Comparison of ENCODE assay signal across 12 mouse cellular contexts in the genomic region with DNA sequence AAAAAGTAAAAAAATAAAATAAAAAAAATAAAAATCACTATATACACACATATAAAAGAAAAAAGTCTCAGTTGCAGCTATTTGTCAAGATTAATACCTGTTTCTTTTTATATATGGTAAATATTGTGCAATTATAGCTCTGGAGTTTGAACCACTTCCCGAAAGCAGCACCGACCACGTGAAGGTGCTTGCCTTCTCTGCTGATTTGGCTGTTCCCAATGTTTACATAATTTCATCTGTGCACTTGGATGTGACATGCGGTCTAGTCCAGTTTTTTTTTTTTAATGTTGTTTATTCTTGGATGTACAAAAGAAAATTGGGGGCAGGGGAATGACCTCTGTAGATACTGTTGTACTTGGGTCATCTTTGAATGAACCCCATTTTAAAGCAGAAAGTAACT. TPM values are rescaled to one million over a fixed set of nuclear protein-coding genes. Genes with fewer than 3 reads are reported as not detected.
DNase-seq lines count a peak whose midpoint lies in the region; ATAC-seq and TF ChIP-seq lines count a peak whose summit lies in the region.
"Had no signal": no experiment of that assay in that cellular context is flagged by ENCODE, and none has a peak within 500 bp of the region (broad histone marks: within the 10 kb centered on the region; RNA-seq: fewer than 3 reads in every experiment).

No protein-coding gene starts in this region.

- DNase-seq in liver, result no peak
- no peak for DNase-seq in forebrain, postnatal 0 days
- no peak for DNase-seq in hindbrain, postnatal 0 days (ENCODE audit: low spot score)
- no peak for DNase-seq in midbrain, postnatal 0 days (ENCODE audit: low spot score)
- DNase-seq in thymus, postnatal 25 days, result no peak
- DNase-seq: cerebellum, adult 8-10 months; kidney, postnatal 14 days had no signal

- H3K4me2 ChIP-seq in liver, embryonic 12.5 days, result peak overlapping the region; percentile 71; the same call in 1 of the 2 replicates
- H3K4me2 ChIP-seq in forebrain, postnatal 0 days (ENCODE audit: low read depth), result peak overlapping the region; percentile 96
- peak overlapping the region; percentile 90 for H3K4me2 ChIP-seq in hindbrain, postnatal 0 days (ENCODE audit: low read depth, low read length)
- H3K4me2 ChIP-seq in midbrain, postnatal 0 days (ENCODE audit: low read depth, low read length, poor library complexity, severe bottlenecking), result peak overlapping the region; percentile 95

- H3K9ac ChIP-seq in liver, embryonic 12.5 days, result no peak overlapping the region
- H3K9ac ChIP-seq in forebrain, postnatal 0 days, result no peak overlapping the region
- H3K9ac ChIP-seq in hindbrain, postnatal 0 days (replicated peaks; ENCODE audit: low read length), result peak overlapping the region; percentile 33; the same call in 1 of the 2 replicates
- H3K9ac ChIP-seq in midbrain, postnatal 0 days (replicated peaks; ENCODE audit: low read length, poor library complexity, severe bottlenecking), result no peak overlapping the region

- no peak for ATAC-seq in liver, embryonic 12.5 days
- ATAC-seq in forebrain, postnatal 0 days, result no peak
- ATAC-seq in hindbrain, postnatal 0 days, result no peak
- ATAC-seq in midbrain, postnatal 0 days (ENCODE audit: low FRiP score), result no peak
- ATAC-seq in frontal cortex, adult (ENCODE audit: low TSS enrichment), result no peak

- no peaks in the 10 kb centered on the region for H3K9me3 ChIP-seq in liver, embryonic 12.5 days (replicated peaks)
- H3K9me3 ChIP-seq in forebrain, postnatal 0 days (ENCODE audit: low read length), result no peaks in the 10 kb centered on the region
- H3K9me3 ChIP-seq in hindbrain, postnatal 0 days (ENCODE audit: low read length), result no peaks in the 10 kb centered on the region
- no peaks in the 10 kb centered on the region for H3K9me3 ChIP-seq in midbrain, postnatal 0 days (ENCODE audit: low read length)
- H3K9me3 ChIP-seq: heart, embryonic 13.5 days; lung, embryonic 15.5 days; stomach, embryonic 15.5 days had no signal

- H3K4me1 ChIP-seq in liver, embryonic 12.5 days, result peaks cover 19% of the 10 kb centered on the region
- peaks cover 5% of the 10 kb centered on the region for H3K4me1 ChIP-seq in forebrain, postnatal 0 days (ENCODE audit: insufficient read depth)
- H3K4me1 ChIP-seq in hindbrain, postnatal 0 days (ENCODE audit: insufficient read depth, low read length), result peaks cover 25% of the 10 kb centered on the region
- H3K4me1 ChIP-seq in midbrain, postnatal 0 days (ENCODE audit: insufficient read depth, low read length), result peaks cover 9% of the 10 kb centered on the region; the same call in 1 of the 2 replicates

- 33% methylated on average over 4 of the region's 4 CpGs for WGBS in liver, embryonic 12.5 days (ENCODE audit: insufficient replicate concordance)
- 45% methylated on average over 4 of the region's 4 CpGs for WGBS in forebrain, postnatal 0 days
- 39% methylated on average over 4 of the region's 4 CpGs for WGBS in hindbrain, postnatal 0 days
- 37% methylated on average over 4 of the region's 4 CpGs for WGBS in midbrain, postnatal 0 days

- H3K4me3 ChIP-seq in liver, embryonic 12.5 days, result no peak overlapping the region
- H3K4me3 ChIP-seq in forebrain, postnatal 0 days (ENCODE audit: low read depth, low read length), result peak overlapping the region; percentile 82
- H3K4me3 ChIP-seq in hindbrain, postnatal 0 days (ENCODE audit: low read length), result peak overlapping the region; percentile 78
- peak overlapping the region; percentile 98; the same call in 1 of the 2 replicates for H3K4me3 ChIP-seq in midbrain, postnatal 0 days (ENCODE audit: low read depth, low read length)

- no peaks in the 10 kb centered on the region for H3K36me3 ChIP-seq in liver, embryonic 12.5 days
- H3K36me3 ChIP-seq in forebrain, postnatal 0 days (ENCODE audit: insufficient read depth), result no peaks in the 10 kb centered on the region; the same call in 1 of the 2 replicates
- H3K36me3 ChIP-seq in hindbrain, postnatal 0 days (ENCODE audit: insufficient read depth, low read length), result no peaks in the 10 kb centered on the region
- H3K36me3 ChIP-seq in midbrain, postnatal 0 days (ENCODE audit: insufficient read depth, low read length), result no peaks in the 10 kb centered on the region
- H3K36me3 ChIP-seq: heart, embryonic 13.5 days; lung, embryonic 15.5 days; stomach, embryonic 15.5 days had no signal

- TF ChIP-seq CTCF in forebrain, postnatal 0 days (IDR thresholded peaks at IDR 0.05; ENCODE audit: low read depth), result no peak
- TF ChIP-seq CTCF in hindbrain, postnatal 0 days (IDR thresholded peaks at IDR 0.05; ENCODE audit: low read depth), result no peak
- no peak for TF ChIP-seq CTCF in midbrain, postnatal 0 days (IDR thresholded peaks at IDR 0.05)

- peaks cover 98% of the 10 kb centered on the region for H3K27me3 ChIP-seq in liver, embryonic 12.5 days (replicated peaks)
- H3K27me3 ChIP-seq in forebrain, postnatal 0 days (ENCODE audit: insufficient read depth, low read length), result no peaks in the 10 kb centered on the region
- H3K27me3 ChIP-seq in hindbrain, postnatal 0 days (ENCODE audit: insufficient read depth, low read length), result no peaks in the 10 kb centered on the region
- no peaks in the 10 kb centered on the region for H3K27me3 ChIP-seq in midbrain, postnatal 0 days (ENCODE audit: insufficient read depth, low read length)
- H3K27me3 ChIP-seq: stomach, embryonic 15.5 days had no signal

- no peak overlapping the region for H3K27ac ChIP-seq in liver, embryonic 12.5 days
- no peak overlapping the region for H3K27ac ChIP-seq in forebrain, postnatal 0 days (ENCODE audit: low read depth, low read length)
- H3K27ac ChIP-seq in hindbrain, postnatal 0 days, result no peak overlapping the region
- no peak overlapping the region for H3K27ac ChIP-seq in midbrain, postnatal 0 days (ENCODE audit: low read depth, low read length)
- H3K27ac ChIP-seq: heart, embryonic 13.5 days; lung, embryonic 15.5 days; stomach, embryonic 15.5 days had no signal

RNA-seq across cellular contexts. Expression of gene Camk2n1, which starts 3.0 kb away (rescaled TPM):
- polyA plus RNA-seq in liver, embryonic 12.5 days (2016; fragmentation: Nextera tagmentation; extraction: Ambion mirVana), result 1.3 and 1.4 TPM in 2 replicates
- 45.9 and 48.3 TPM in 2 replicates for total RNA-seq in forebrain, postnatal 0 days (2014; rRNA removed)
- 17.1 and 21.4 TPM in 2 replicates for polyA plus RNA-seq in forebrain, postnatal 0 days (2015; fragmentation: Nextera tagmentation; extraction: Ambion mirVana)
- 34.9 and 37.5 TPM in 2 replicates for total RNA-seq in hindbrain, postnatal 0 days (2014; rRNA removed)
- 29.5 and 33.5 TPM in 2 replicates for polyA plus RNA-seq in hindbrain, postnatal 0 days (2015; fragmentation: Nextera tagmentation; extraction: Ambion mirVana)
- total RNA-seq in midbrain, postnatal 0 days (2014; rRNA removed), result 50.9 and 55.6 TPM in 2 replicates
- polyA plus RNA-seq in midbrain, postnatal 0 days (2015; fragmentation: Nextera tagmentation; extraction: Ambion mirVana), result 25.0 and 29.2 TPM in 2 replicates

RNA-seq across cellular contexts. Expression of gene Mul1, which starts 22.6 kb away (rescaled TPM):
- 9.4 and 10.2 TPM in 2 replicates for polyA plus RNA-seq in liver, embryonic 12.5 days (2016; fragmentation: Nextera tagmentation; extraction: Ambion mirVana)
- total RNA-seq in forebrain, postnatal 0 days (2014; rRNA removed), result 30.1 and 32.4 TPM in 2 replicates
- polyA plus RNA-seq in forebrain, postnatal 0 days (2015; fragmentation: Nextera tagmentation; extraction: Ambion mirVana), result 13.5 and 19.4 TPM in 2 replicates
- 36.2 and 39.1 TPM in 2 replicates for total RNA-seq in hindbrain, postnatal 0 days (2014; rRNA removed)
- polyA plus RNA-seq in hindbrain, postnatal 0 days (2015; fragmentation: Nextera tagmentation; extraction: Ambion mirVana), result 19.1 and 21.6 TPM in 2 replicates
- 32.6 and 35.2 TPM in 2 replicates for total RNA-seq in midbrain, postnatal 0 days (2014; rRNA removed)
- 17.6 and 19.2 TPM in 2 replicates for polyA plus RNA-seq in midbrain, postnatal 0 days (2015; fragmentation: Nextera tagmentation; extraction: Ambion mirVana)
